Mouse (Mus musculus): Measurements from ENCODE around the gene Tmcc3. TPM values are rescaled to one million over a fixed set of nuclear protein-coding genes. Genes with fewer than 3 reads are reported as not detected.

Gene Tmcc3
- total RNA-seq, 2 experiments from 2014 or later: 0.24 TPM; not detected in 1

- no peak for ATAC-seq (replicated peaks; ENCODE audit: low FRiP score, low TSS enrichment, poor library complexity, severe bottlenecking)
Measured at GRCm38 (mm10) chr10:94354005-94354404, 42.3 kb downstream of the Tmcc3 start.

- ATAC-seq (replicated peaks; ENCODE audit: low FRiP score, low TSS enrichment, poor library complexity, severe bottlenecking): no peak
Measured at GRCm38 (mm10) chr10:94354427-94354826, 42.7 kb downstream of the Tmcc3 start.

GRCm38 (mm10) chr10:94356504-94357169, 44.9 kb downstream of the Tmcc3 start:
- ATAC-seq (replicated peaks; ENCODE audit: low FRiP score, low TSS enrichment, poor library complexity, severe bottlenecking): no peak

GRCm38 (mm10) chr10:94360664-94361063, 48.9 kb downstream of the Tmcc3 start:
- no peak for ATAC-seq (replicated peaks; ENCODE audit: low FRiP score, low TSS enrichment, poor library complexity, severe bottlenecking)

- ATAC-seq (replicated peaks; ENCODE audit: low FRiP score, low TSS enrichment, poor library complexity, severe bottlenecking): peak; percentile 97
Measured at GRCm38 (mm10) chr10:94371293-94371692, 59.5 kb downstream of the Tmcc3 start.

GRCm38 (mm10) chr10:94376941-94377340, 65.2 kb downstream of the Tmcc3 start:
- ATAC-seq (replicated peaks; ENCODE audit: low FRiP score, low TSS enrichment, poor library complexity, severe bottlenecking): no peak

- peak; percentile 37 for ATAC-seq (replicated peaks; ENCODE audit: low FRiP score, low TSS enrichment, poor library complexity, severe bottlenecking)
Measured at GRCm38 (mm10) chr10:94377844-94378243, 66.1 kb downstream of the Tmcc3 start.

- ATAC-seq (replicated peaks; ENCODE audit: low FRiP score, low TSS enrichment, poor library complexity, severe bottlenecking): peak; percentile 84
Measured at GRCm38 (mm10) chr10:94378383-94378782, 66.6 kb downstream of the Tmcc3 start.

- ATAC-seq (replicated peaks; ENCODE audit: low FRiP score, low TSS enrichment, poor library complexity, severe bottlenecking): no peak
Measured at GRCm38 (mm10) chr10:94380082-94380481, 68.3 kb downstream of the Tmcc3 start.

GRCm38 (mm10) chr10:94380662-94381392, 69.1 kb downstream of the Tmcc3 start:
- ATAC-seq (replicated peaks; ENCODE audit: low FRiP score, low TSS enrichment, poor library complexity, severe bottlenecking): no peak

GRCm38 (mm10) chr10:94381393-94381740, 69.6 kb downstream of the Tmcc3 start:
- no peak for ATAC-seq (replicated peaks; ENCODE audit: low FRiP score, low TSS enrichment, poor library complexity, severe bottlenecking)

GRCm38 (mm10) chr10:94382618-94383017, 70.9 kb downstream of the Tmcc3 start:
- no peak for ATAC-seq (replicated peaks; ENCODE audit: low FRiP score, low TSS enrichment, poor library complexity, severe bottlenecking)

GRCm38 (mm10) chr10:94383565-94383964, 71.8 kb downstream of the Tmcc3 start:
- no peak for ATAC-seq (replicated peaks; ENCODE audit: low FRiP score, low TSS enrichment, poor library complexity, severe bottlenecking)

GRCm38 (mm10) chr10:94389219-94389618, 77.5 kb downstream of the Tmcc3 start:
- 0 out of 2 replicates have a peak, but pooled peaks have one; percentile 22 for ATAC-seq (replicated peaks; ENCODE audit: low FRiP score, low TSS enrichment, poor library complexity, severe bottlenecking)

GRCm38 (mm10) chr10:94391049-94391448, 79.3 kb downstream of the Tmcc3 start:
- no peak for ATAC-seq (replicated peaks; ENCODE audit: low FRiP score, low TSS enrichment, poor library complexity, severe bottlenecking)

- no peak for ATAC-seq (replicated peaks; ENCODE audit: low FRiP score, low TSS enrichment, poor library complexity, severe bottlenecking)
Measured at GRCm38 (mm10) chr10:94394286-94394685, 82.5 kb downstream of the Tmcc3 start.

GRCm38 (mm10) chr10:94397833-94398596, 86.3 kb downstream of the Tmcc3 start:
- ATAC-seq (replicated peaks; ENCODE audit: low FRiP score, low TSS enrichment, poor library complexity, severe bottlenecking): no peak

GRCm38 (mm10) chr10:94400895-94401294, 89.1 kb downstream of the Tmcc3 start:
- no peak for ATAC-seq (replicated peaks; ENCODE audit: low FRiP score, low TSS enrichment, poor library complexity, severe bottlenecking)

- no peak for ATAC-seq (replicated peaks; ENCODE audit: low FRiP score, low TSS enrichment, poor library complexity, severe bottlenecking)
Measured at GRCm38 (mm10) chr10:94405456-94405855, 93.7 kb downstream of the Tmcc3 start.

- ATAC-seq (replicated peaks; ENCODE audit: low FRiP score, low TSS enrichment, poor library complexity, severe bottlenecking): no peak
Measured at GRCm38 (mm10) chr10:94406821-94407220, 95.1 kb downstream of the Tmcc3 start.

Measured in megakaryocyte-erythroid progenitor cell, adult 5-6 weeks (primary cell).